Mouse (Mus musculus): ENCODE measurements around the gene Zfp872. TPM values are rescaled to one million over a fixed set of nuclear protein-coding genes. Genes with fewer than 3 reads are reported as not detected.
A peak's percentile ranks its signal among the peaks of the same experiment; 100 is the strongest.
"Not testable (repeated sequence)": the region's sequence is repeated elsewhere in the genome, so short reads cannot be mapped to it uniquely, and the experiment has no call there.

The Zfp872 gene
- polyA plus RNA-seq, 1 experiment from 2014 or later: 0.11 TPM

DNA sequence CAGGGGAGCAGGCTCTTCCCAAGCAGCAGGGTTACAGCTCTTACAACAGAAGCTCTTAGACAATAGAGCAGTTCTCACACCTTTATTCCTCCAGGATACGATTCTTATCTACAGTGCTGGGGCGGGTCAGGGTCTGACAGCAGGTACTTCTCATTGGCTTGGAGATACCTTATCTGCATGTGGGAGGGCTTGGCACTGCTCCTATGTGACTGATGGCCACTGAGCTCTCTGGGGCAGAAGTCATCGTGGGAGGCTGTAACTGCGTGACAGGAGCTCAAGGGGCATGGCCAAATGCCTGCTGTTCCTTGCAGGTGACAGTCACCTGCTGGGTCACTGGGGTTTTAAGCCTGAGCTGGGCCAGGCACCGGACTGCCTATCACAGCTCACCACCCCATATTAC, 8.5 kb downstream of the Zfp872 start:
- Histone ChIP-seq H3K9me3 (peaks cover 26% of the 10 kb centered on the region), H3K9ac (no peak overlapping the region), H3K36me3 (peaks cover 7% of the 10 kb centered on the region; the same call in 1 of the 2 replicates), H3K27ac (no peak overlapping the region), H3K4me3 (no peak overlapping the region), H3K4me1 (no peaks in the 10 kb centered on the region), H3K27me3 (no peaks in the 10 kb centered on the region), H3K4me2 (replicated peaks) (no peak overlapping the region)
- WGBS: 33% methylated on average over 5 of the region's 5 CpGs
- no peak for ATAC-seq (ENCODE audit: low FRiP score, low read depth)

DNA sequence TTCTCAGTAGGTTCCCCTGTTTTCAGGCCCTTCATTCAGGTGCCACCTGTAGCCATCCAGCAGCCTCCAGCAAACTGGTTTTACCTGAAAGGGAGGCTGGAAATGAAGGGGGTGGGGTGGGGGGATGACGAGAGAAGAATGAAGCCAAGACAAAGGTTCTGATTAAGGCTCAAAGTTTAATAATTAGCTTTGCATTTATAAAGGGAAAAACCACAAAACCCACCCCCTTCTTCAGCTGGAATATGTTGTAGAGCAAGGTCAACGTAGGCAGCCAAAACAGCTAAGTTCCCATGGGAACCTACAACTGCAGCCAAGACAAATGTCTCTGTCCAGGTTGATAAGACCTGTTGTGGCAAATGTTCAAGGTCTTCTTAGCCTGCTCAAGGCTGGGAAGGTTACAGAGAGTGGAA, 25.9 kb downstream of the Zfp872 start:
- Histone ChIP-seq H3K9me3 (no peaks in the 10 kb centered on the region), H3K4me1 (no peaks in the 10 kb centered on the region), H3K27ac (no peak overlapping the region), H3K27me3 (no peaks in the 10 kb centered on the region), H3K4me3 (no peak overlapping the region), H3K9ac (no peak overlapping the region), H3K4me2 (replicated peaks) (no peak overlapping the region), H3K36me3 (no peaks in the 10 kb centered on the region)
- no peak for ATAC-seq (ENCODE audit: low FRiP score, low read depth)
- WGBS: 74% methylated on average over 2 of the region's 2 CpGs

DNA sequence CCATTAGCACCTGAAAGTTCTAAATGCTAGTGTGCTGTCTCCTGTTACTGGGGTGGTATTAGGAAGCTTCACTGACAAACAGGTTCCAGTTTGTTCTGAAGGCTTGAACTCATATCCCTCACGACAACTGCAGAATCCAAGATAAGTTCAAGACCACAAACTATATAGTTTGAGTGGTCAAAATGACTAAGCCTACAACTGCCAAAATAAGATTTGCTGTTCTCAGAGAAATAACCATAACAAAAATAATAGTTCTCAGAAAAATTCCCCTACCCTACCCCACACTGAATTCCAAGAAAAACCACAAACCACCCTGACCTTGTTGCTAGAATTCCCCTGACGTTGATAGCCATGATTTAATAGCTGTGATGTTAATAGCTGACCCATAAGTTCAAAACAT, 26.7 kb downstream of the Zfp872 start:
- ATAC-seq (ENCODE audit: low FRiP score, low read depth): no peak
- Histone ChIP-seq H3K4me1 (no peaks in the 10 kb centered on the region), H3K9ac (no peak overlapping the region), H3K36me3 (no peaks in the 10 kb centered on the region), H3K4me3 (no peak overlapping the region), H3K27me3 (no peaks in the 10 kb centered on the region), H3K9me3 (no peaks in the 10 kb centered on the region), H3K27ac (no peak overlapping the region), H3K4me2 (replicated peaks) (no peak overlapping the region)
- 72% methylated on average over 2 of the region's 2 CpGs for WGBS

DNA sequence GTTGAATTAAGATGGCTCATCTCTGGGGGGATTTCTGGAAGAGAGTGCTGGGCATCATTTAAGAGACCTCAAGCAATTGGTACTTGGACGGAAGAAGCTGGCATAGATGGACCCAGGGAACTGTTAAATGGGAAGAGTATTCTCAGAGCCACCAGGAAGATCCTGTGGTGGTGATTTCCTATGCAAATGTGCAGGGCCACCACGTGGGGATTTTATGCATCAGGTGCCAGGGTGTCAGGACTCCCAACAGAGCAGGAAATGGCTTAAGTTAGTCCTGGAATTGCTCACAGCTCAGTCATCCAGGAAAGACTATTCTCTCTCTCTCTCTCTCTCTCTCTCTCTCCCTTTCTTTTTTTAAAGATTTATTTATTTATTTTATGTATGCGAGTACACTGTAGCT, 28.8 kb downstream of the Zfp872 start:
- 44% methylated on average over 3 of the region's 3 CpGs for WGBS
- H3K4me2 ChIP-seq (replicated peaks): no peak overlapping the region
- ATAC-seq (ENCODE audit: low FRiP score, low read depth): no peak
- no peaks in the 10 kb centered on the region for H3K4me1 ChIP-seq
- no peak overlapping the region for H3K4me3 ChIP-seq
- no peaks in the 10 kb centered on the region for H3K27me3 ChIP-seq
- H3K9me3 ChIP-seq: no peaks in the 10 kb centered on the region
- H3K9ac ChIP-seq: no peak overlapping the region
- no peaks in the 10 kb centered on the region for H3K36me3 ChIP-seq
- H3K27ac ChIP-seq: no peak overlapping the region

DNA sequence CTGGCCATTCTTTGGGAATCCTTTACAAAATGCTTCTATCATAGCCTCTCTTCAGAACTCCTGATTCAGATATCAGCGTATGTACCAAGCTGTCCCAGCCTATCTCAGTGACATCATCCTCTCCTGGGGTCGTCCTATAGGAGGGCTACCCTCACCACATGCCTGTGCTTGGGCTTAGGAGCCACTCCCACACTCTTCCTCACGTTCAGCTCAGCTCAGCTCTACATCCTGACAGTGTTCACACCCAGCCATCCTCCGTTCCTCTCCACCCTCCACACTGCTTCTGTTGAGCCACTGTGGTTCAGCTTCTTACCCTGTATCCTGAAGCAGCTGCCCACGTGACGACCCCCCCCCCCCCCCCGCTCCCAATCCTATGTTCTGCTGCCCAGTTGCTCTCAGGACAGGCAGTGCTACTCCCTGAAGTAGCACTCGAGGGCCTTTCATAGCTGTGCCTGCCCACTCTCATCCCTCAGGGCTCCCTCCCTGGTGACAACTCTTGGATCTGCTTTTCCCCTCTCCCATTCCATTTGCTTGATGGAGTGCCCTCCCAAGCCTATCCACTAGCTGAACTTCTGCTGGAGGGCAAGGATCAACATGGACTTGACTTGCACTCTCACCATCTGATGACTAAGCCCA, 30.1 kb downstream of the Zfp872 start:
- WGBS: 45% methylated on average over 7 of the region's 8 CpGs
- no peak overlapping the region for H3K27ac ChIP-seq
- no peak overlapping the region for H3K9ac ChIP-seq
- H3K4me1 ChIP-seq: no peaks in the 10 kb centered on the region
- H3K27me3 ChIP-seq: no peaks in the 10 kb centered on the region
- no peak overlapping the region for H3K4me2 ChIP-seq (replicated peaks)
- no peak overlapping the region for H3K4me3 ChIP-seq
- no peaks in the 10 kb centered on the region for H3K9me3 ChIP-seq
- ATAC-seq (ENCODE audit: low FRiP score, low read depth): no peak
- H3K36me3 ChIP-seq: no peaks in the 10 kb centered on the region

DNA sequence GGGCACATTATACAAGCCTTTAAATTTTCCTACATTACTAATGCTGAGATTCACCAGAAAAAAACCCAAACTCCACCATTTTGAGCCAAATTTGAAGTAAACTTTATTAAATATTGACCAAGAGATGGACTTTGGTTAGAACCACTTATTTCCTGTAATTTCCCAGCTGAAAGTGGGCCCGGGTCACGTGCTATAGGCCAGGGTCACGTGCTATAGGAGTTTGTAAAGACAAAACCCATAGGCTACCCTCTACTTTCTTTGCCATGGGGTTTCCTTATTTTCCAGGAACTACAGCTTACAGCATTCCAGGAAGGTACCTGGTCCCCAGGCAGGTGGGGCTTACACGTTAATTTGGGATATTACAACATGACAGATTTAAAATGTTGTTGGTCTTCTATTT, 36.2 kb downstream of the Zfp872 start:
- H3K36me3 ChIP-seq: no peaks in the 10 kb centered on the region
- H3K27ac ChIP-seq: no peak overlapping the region
- H3K27me3 ChIP-seq: no peaks in the 10 kb centered on the region
- no peak overlapping the region for H3K4me3 ChIP-seq
- H3K9ac ChIP-seq: no peak overlapping the region
- peaks cover 4% of the 10 kb centered on the region; the same call in 1 of the 2 replicates for H3K4me1 ChIP-seq
- H3K4me2 ChIP-seq (replicated peaks): no peak overlapping the region
- 93% methylated on average over 4 of the region's 4 CpGs for WGBS
- no peak for ATAC-seq (ENCODE audit: low FRiP score, low read depth)
- H3K9me3 ChIP-seq: no peaks in the 10 kb centered on the region

DNA sequence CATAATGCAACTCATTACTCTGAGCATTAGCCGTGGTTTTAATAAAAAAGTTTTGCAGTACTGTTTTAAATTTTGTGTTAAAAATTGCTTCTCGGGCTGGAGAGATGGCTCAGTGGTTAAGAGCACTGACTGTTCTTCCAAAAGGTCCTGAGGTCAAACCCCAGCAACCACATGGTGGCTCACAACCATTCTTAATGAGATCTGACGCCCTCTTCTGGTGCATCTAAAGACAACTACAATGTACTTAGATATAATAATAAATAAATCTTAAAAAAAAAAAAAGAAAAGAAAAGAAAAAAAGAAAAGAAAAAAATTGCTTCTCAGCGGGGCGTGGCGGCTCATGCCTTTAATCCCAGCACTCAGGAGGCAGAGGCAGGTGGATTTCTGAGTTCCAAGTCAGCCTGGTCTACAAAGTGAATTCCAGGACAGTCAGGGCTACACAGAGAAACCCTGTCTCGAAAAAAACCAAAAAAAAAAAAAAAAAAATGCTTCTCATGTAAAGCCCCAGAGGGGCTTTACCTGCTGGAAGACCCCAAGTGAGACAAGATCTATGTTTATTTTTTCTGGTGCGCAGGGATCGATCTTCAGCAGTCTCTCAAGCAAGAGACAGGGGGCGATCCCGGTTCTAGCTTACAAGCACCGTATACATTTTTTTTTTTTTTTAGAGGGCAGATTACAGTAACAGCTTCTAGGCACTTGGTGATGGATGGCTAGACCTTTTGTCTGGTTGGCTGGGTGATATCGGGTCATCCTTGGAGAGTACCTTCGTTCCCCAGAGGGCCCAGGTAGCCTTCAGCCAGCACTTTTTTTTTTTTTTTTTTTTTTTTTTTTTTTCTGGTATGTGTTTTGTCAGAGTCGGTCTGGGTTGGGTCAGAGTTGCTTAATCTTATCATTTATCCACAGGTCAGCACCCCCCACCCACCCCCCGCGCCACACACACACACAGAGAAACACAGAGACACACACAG, 36.9 kb downstream of the Zfp872 start:
- 25% methylated on average over 17 of the region's 17 CpGs for WGBS
- H3K9me3 ChIP-seq: no peaks in the 10 kb centered on the region
- peak; percentile 37 for ATAC-seq (ENCODE audit: low FRiP score, low read depth)

DNA sequence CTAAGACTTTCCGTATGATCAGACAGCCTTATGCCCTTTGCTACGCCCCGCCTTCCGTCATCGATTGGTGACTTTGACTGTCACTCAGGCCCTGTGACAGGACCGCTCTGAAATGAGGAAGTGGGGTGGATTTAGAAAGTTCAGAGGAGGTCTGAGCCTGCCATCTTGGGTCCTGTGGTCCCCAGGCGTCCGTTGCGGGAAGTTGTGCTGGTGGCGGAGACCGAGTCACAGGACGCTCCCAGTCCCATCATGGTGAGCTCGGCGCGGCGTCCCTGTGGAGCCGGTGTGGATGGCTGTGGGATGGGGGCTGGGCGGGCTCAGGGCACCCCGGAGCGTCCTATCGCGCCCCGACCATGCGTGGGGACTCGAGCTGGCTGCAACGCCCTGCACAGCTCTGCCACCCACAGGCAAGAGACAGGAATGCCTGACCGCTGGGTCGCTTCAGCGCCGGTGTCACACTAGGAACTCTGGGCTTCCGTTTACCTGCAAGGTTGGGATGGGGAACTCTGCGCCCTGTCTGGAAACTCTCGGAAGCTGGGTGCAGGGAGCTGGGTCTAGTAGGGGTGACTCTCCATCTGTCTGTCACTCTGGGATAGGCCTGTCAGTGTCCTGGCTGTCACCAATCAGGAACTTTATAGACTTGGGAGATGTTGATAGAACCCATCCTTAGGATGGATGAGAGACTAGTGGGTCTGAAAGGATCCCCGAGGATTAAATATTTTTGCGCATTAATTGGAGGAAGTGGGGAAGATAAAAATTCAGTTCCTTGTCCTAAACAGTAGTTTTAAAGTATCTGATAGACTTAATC, 37.9 kb downstream of the Zfp872 start, which contains the start of gene Zfp809:
Gene Zfp809, plus strand, starts transcription at position 134 of the 808 bp plus-strand sequence.
- Histone ChIP-seq H3K9ac (peak within 1 kb of the TSS; percentile 79), H3K4me3 (peak within 1 kb of the TSS; percentile 79), H3K27ac (peak within 1 kb of the TSS; percentile 88), H3K27me3 (no peaks in the 10 kb centered on the region), H3K4me1 (peaks cover 4% of the 10 kb centered on the region; the same call in 1 of the 2 replicates), H3K4me2 (replicated peaks) (peak within 1 kb of the TSS; percentile 77), H3K9me3 (no peaks in the 10 kb centered on the region), H3K36me3 (no peaks in the 10 kb centered on the region)
- ATAC-seq (ENCODE audit: low FRiP score, low read depth): peak; percentile 99
- 1% methylated on average over 35 of the region's 35 CpGs for WGBS

More for the DNA sequence above, 36.9 kb downstream of the Zfp872 start:
- no peaks in the 10 kb centered on the region for H3K27me3 ChIP-seq
- no peaks in the 10 kb centered on the region for H3K36me3 ChIP-seq
- H3K9ac ChIP-seq: 0 out of 2 replicates have a peak overlapping the region, but pooled peaks have one; percentile 39
- no peak overlapping the region; the same call in 1 of the 2 replicates for H3K27ac ChIP-seq
- peak overlapping the region; percentile 79 for H3K4me3 ChIP-seq
- H3K4me1 ChIP-seq: peaks cover 4% of the 10 kb centered on the region; the same call in 1 of the 2 replicates
- peak overlapping the region; percentile 77 for H3K4me2 ChIP-seq (replicated peaks)

DNA sequence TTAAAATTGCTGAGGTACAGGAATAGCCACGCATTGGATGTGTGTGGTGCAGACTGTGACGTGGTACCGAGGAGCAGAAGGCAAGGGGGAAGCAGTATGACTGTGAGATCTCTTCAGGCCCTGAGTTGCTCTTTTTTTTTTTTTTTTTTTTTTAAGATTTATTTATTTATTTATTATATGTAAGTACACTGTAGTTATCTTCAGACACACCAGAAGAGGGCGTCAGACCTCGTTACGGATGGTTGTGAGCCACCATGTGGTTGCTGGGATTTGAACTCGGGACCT, 38.4 kb downstream of the Zfp872 start:
- H3K36me3 ChIP-seq; H3K9me3 ChIP-seq; H3K27ac ChIP-seq; H3K27me3 ChIP-seq; H3K4me1 ChIP-seq; ATAC-seq (ENCODE audit: low FRiP score, low read depth): not testable (repeated sequence)
- Histone ChIP-seq H3K9ac (peak overlapping the region; percentile 79), H3K4me2 (replicated peaks) (peak overlapping the region; percentile 77), H3K4me3 (peak overlapping the region; percentile 79)
- WGBS: 69% methylated on average over 7 of the region's 7 CpGs

DNA sequence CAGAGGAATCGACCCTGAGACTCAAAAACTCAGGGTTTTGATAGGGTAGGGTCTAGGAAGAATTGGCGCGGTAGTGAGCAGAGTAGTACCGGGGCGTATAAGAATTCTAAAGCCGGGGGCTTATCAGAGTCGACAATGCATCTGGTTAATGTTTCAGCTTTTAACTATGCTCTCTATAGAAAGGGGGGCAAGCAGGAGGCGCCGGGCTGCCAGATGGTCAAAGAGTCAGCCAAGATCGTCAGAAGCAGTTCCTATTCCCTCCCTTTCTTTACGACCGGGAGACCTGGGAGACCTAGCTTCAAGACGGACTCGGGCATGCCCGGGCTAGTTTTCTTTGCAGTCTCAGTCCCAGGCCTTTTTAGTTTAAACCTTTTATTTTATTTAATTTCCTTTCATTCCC, 39.0 kb downstream of the Zfp872 start:
- Histone ChIP-seq H3K4me2 (replicated peaks) (no peak overlapping the region; the same call in 1 of the 2 replicates), H3K4me3 (no peak overlapping the region; the same call in 1 of the 2 replicates), H3K9ac (no peak overlapping the region), H3K27me3 (no peaks in the 10 kb centered on the region), H3K9me3 (no peaks in the 10 kb centered on the region), H3K36me3 (no peaks in the 10 kb centered on the region), H3K4me1 (peaks cover 4% of the 10 kb centered on the region; the same call in 1 of the 2 replicates), H3K27ac (no peak overlapping the region)
- no peak for ATAC-seq (ENCODE audit: low FRiP score, low read depth)
- WGBS: 73% methylated on average over 15 of the region's 15 CpGs

DNA sequence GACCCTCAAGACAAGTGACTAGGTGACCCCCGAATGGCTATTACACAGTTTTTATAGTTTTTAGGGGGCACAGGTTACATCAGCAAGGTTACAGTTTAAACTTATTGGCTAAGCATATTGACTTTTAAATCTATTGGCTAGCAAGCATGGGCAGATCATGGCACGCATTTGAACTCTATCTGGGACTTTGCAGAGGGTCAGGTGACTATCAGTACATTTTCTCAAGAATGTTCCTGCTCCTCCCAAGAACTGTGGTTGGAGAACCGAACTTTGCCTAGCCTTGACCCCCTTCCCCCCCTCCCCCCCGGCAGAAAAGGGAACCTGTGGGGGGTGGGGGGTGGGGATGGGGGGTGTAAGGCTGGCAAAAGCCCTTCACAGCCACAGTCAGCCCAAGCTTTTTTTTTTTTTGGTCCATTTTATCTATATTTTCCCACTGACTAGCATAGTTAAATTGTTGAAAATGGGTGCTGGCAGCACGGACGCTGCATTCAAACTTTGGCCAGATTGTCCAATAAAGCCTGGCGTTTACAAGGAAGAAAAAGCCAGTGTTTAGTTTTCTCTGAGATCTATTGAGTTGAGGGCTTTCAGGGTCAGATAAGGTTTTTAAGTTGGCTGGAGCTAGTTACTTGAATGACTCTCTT, 41.6 kb downstream of the Zfp872 start:
- Histone ChIP-seq H3K4me1 (peaks cover 4% of the 10 kb centered on the region; the same call in 1 of the 2 replicates), H3K27ac (no peak overlapping the region), H3K27me3 (no peaks in the 10 kb centered on the region), H3K4me2 (replicated peaks) (no peak overlapping the region), H3K36me3 (no peaks in the 10 kb centered on the region), H3K9me3 (no peaks in the 10 kb centered on the region), H3K4me3 (no peak overlapping the region), H3K9ac (no peak overlapping the region)
- WGBS: 87% methylated on average over 7 of the region's 7 CpGs
- no peak for ATAC-seq (ENCODE audit: low FRiP score, low read depth)

All from limb, embryonic 13.5 days (tissue).